Mouse (Mus musculus) olfactory bulb, adult 2 months (tissue): ENCODE results near the gene Sprn.

ENCODE experiments used
- CTCF ChIP-seq: fragments of 200-500 bp; IDR thresholded peaks from 2 replicates; pipeline ENCODE4 v1.5.1; 2012; ENCODE audit warnings: low read depth, mild to moderate bottlenecking, low read length, moderate library complexity; ENCODE audit not compliant: insufficient read depth
- POLR2A ChIP-seq: fragments of 200-500 bp; IDR thresholded peaks from 2 replicates; pipeline ENCODE4 v1.6.1; 2012; ENCODE audit warnings: mild to moderate bottlenecking, low read depth, low read length, moderate library complexity; ENCODE audit not compliant: insufficient read depth

DNA sequence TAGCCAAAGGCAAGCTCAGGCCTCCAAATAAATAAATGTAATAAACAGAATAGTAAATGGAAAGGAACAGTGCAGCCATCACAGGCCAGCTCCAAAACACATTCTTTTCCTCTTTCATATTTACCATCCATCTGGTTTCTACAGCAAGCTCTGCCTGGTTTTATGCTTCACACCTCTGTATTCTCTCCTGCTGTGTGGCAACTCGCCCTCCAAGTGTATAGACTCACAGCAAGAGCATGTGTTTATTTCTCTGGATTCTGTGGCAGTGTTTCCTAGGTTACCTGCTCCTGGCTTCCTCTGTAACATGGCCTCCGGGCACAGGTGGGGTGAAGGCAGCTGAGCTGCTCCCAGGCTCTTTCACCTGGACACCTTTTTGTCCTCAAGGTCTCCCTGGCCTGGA lies 37.8 kb upstream of the Sprn start:
- TF ChIP-seq CTCF = no peak
- TF ChIP-seq POLR2A = no peak
